Mouse (Mus musculus) testis, adult 2 months (tissue): ENCODE measurements around the gene Mindy4. TPM values are rescaled to one million over a fixed set of nuclear protein-coding genes. Genes with fewer than 3 reads are reported as not detected.

Experiments
- H3K27ac ChIP-seq: fragments of 200-500 bp; 2 replicates; pipeline ENCODE4 v1.5.1; 2012; ENCODE audit warnings: low read depth, low read length; ENCODE audit not compliant: control insufficient read depth, insufficient read depth
- H3K27me3 ChIP-seq: fragments of 200-500 bp; 2 replicates; pipeline ENCODE4 v1.6.1; 2012; ENCODE audit warnings: mild to moderate bottlenecking, low read length, moderate library complexity; ENCODE audit not compliant: control insufficient read depth, insufficient read depth
- H3K36me3 ChIP-seq: fragments of 200-500 bp; 2 replicates; pipeline ENCODE4 v1.6.1; 2012; ENCODE audit warnings: mild to moderate bottlenecking, low read length; ENCODE audit not compliant: control insufficient read depth, insufficient read depth
- H3K4me1 ChIP-seq: fragments of 200-500 bp; 2 replicates; pipeline ENCODE4 v1.6.1; 2012; ENCODE audit warnings: low read length; ENCODE audit not compliant: control insufficient read depth, insufficient read depth
- H3K4me3 ChIP-seq: fragments of 200-500 bp; 2 replicates; pipeline ENCODE4 v1.5.1; 2012; ENCODE audit warnings: low read depth, mild to moderate bottlenecking, low read length, moderate library complexity, mixed read lengths; ENCODE audit not compliant: control insufficient read depth
- CTCF ChIP-seq: fragments of 200-500 bp; IDR thresholded peaks from 2 replicates; pipeline ENCODE4 v1.5.1; 2012; ENCODE audit warnings: low read depth, mild to moderate bottlenecking, inconsistent platforms, low read length, moderate library complexity; ENCODE audit not compliant: control insufficient read depth, insufficient read depth, insufficient replicate concordance
- POLR2A ChIP-seq: fragments of 200-500 bp; IDR thresholded peaks from 2 replicates; pipeline ENCODE4 v1.6.1; 2012; ENCODE audit warnings: low read depth, mild to moderate bottlenecking, inconsistent platforms, low read length, moderate library complexity; ENCODE audit not compliant: control insufficient read depth
- polyA plus RNA-seq: library from polyadenylated mRNA; depleted of rRNA; stranded (reverse); fragments of >200 nt; gene quantifications from 2 replicates; pipeline ENCODE4 v1.2.3, GENCODE M21; 2012; rRNA removed

Gene Mindy4
- polyA plus RNA-seq, result 61.8 and 84.2 TPM in 2 replicates

DNA sequence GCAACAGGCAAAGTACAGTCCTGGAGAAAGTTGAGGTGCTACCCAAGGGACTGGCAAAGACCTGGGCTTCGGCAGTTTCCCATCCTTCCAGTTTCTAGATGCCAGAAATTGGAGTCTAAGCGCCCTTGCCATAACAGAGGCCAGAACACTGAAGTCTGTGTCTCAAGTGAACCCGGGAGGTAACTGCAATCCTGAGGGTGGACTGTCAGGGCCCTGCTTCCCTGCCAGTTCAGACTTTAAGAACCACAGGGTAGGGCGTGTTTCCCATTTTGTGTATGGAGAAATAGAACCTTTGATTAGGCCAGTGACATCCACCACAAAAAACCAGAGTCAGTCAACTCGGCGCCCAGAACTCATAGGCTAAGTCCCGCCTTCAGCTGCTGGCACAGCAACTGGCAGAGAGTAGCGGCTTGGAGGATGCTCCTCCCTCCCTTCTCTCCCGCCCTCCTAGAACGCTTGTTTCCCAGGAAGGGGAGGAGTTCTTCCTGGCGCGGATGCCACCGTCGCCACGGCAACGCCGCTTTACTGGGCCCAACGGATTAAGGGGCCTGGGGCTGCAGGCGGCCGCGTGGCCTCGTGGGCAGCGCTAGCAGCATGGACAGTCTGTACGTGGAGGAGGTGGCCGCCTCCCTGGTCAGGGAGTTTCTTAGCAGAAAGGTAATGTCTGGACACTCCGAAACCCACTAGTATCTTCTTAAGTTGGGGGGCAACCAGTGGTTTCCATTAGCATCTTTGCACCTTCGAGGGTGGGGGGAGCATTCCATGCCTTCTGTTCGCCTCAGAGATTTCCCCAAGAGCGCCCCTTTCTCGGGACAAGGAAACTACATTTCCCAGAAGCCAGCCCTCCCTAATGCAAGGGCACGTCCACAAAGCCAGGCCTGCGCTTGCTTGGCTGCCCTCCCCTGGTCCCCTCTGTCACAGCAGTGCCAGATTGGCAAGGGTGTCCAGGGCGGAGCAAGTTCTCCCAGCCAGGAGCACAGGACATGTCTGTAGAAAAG, at the start of gene Mindy4:
Gene Mindy4 (plus strand): TSS at position 471 of the 998 bp plus-strand sequence.
- no peaks in the 10 kb centered on the region for H3K36me3 ChIP-seq
- H3K27me3 ChIP-seq, result no peaks in the 10 kb centered on the region
- H3K27ac ChIP-seq, result peak within 1 kb of the TSS; percentile 91
- TF ChIP-seq POLR2A, result peak; percentile 77
- no peak for TF ChIP-seq CTCF
- H3K4me1 ChIP-seq, result peaks cover 4% of the 10 kb centered on the region
- H3K4me3 ChIP-seq, result peak within 1 kb of the TSS; percentile 89

- no peaks in the 10 kb centered on the region for H3K4me1 ChIP-seq
- TF ChIP-seq POLR2A (no peak), CTCF (no peak)
- no peak overlapping the region for H3K4me3 ChIP-seq
These were observed 43.9 kb upstream of the Mindy4 start for GRCm38 (mm10) chr6:55159256-55159655.

DNA sequence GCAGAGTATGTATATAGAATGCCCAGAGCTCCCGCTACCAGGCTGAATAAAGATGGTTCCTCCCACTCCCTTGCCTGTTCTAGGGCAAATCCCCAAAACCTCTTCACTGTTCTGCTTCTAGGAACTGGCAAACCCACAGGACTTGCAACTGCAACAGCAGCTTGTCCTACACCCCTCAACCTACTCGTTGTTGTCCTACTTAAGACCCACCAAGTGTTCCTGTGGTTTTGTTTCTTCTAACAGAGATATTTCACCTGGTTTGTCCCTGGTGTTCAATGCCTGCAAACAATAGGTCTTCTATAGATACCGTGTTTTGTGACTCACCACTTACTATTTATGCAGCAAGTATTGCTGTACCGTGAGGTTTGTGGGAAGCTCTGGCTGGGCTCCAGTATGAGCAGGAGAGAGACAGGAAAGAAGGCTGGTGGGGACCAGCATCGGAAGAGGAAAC, 41.8 kb upstream of the Mindy4 start:
- no peak for TF ChIP-seq POLR2A
- no peak for TF ChIP-seq CTCF
- H3K36me3 ChIP-seq, result no peaks in the 10 kb centered on the region
- H3K27ac ChIP-seq, result no peak overlapping the region
- no peaks in the 10 kb centered on the region for H3K4me1 ChIP-seq
- no peak overlapping the region for H3K4me3 ChIP-seq
- no peaks in the 10 kb centered on the region for H3K27me3 ChIP-seq

More at GRCm38 (mm10) chr6:55159256-55159655, 43.9 kb upstream of the Mindy4 start:
- Histone ChIP-seq H3K27ac (no peak overlapping the region), H3K36me3 (no peaks in the 10 kb centered on the region), H3K27me3 (no peaks in the 10 kb centered on the region)

DNA sequence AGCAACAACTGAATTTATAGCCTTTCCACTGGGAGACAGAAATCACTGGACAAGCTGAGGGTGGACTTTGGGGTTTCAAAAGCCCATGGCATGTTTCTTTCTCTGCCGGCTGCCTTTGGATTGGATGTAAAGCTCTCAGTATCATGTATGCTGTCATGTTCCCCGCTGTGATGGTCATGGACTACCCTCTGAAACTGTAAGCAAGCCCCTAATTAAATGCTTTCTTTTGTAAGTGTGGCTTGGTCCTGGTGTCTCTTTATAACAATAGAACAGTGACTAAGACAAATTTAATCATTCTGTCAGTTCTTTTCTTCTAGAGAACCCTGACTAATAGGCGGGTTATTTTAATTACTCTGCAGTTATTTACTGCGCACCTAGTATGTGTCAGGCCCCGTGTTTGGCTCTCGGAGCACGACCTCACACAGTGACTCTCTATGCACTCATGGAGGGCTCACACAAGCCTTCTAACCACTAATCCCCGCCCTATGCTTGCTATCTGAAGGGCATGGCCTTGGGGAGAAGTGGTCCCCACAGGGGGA, 40.1 kb upstream of the Mindy4 start:
- H3K4me1 ChIP-seq, result peaks cover 4% of the 10 kb centered on the region; the same call in 1 of the 2 replicates
- no peak overlapping the region for H3K4me3 ChIP-seq
- no peaks in the 10 kb centered on the region for H3K36me3 ChIP-seq
- H3K27ac ChIP-seq, result no peak overlapping the region
- TF ChIP-seq POLR2A, result no peak
- TF ChIP-seq CTCF, result no peak
- H3K27me3 ChIP-seq, result no peaks in the 10 kb centered on the region

DNA sequence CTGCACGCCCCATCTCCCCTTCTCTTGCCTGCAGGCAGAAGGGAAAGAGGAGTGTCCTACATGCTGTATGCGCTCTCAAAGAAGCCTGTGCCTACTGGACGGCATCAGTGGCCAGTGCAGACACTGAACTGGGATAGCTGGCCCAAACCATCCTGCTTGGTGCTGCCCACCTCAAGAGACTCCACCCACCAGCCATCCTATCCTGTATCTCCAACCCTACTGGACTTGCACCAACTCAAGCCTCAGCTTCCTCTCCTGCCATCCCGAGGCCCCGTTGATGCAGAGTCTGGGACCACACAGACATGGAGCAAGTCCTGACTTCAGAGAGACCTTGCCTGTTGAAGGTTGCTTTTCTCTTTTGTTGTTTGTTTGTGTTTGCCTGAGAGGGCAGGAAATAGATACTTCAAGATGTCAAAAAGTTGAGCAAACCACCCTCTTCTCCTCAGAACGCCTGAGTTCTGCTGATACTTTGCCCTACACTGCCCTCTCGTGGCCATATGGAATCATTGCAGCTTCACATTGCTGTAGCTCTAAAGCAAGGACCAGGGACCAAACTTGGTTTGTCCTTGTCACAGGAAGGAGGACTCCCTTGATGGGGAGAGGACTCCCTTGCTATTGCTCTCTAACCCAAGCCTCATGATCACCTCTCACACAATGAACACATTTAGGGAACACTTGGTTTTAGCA, 36.3 kb upstream of the Mindy4 start:
- no peak overlapping the region for H3K27ac ChIP-seq
- no peaks in the 10 kb centered on the region for H3K36me3 ChIP-seq
- H3K27me3 ChIP-seq, result no peaks in the 10 kb centered on the region
- peak; percentile 63; the same call in 1 of the 2 replicates for TF ChIP-seq CTCF
- TF ChIP-seq POLR2A, result no peak
- H3K4me1 ChIP-seq, result peaks cover 4% of the 10 kb centered on the region; the same call in 1 of the 2 replicates
- no peak overlapping the region for H3K4me3 ChIP-seq

- TF ChIP-seq CTCF (no peak), POLR2A (no peak)
- Histone ChIP-seq H3K4me1 (peaks cover 4% of the 10 kb centered on the region; the same call in 1 of the 2 replicates), H3K27me3 (no peaks in the 10 kb centered on the region), H3K27ac (no peak overlapping the region), H3K4me3 (no peak overlapping the region), H3K36me3 (no peaks in the 10 kb centered on the region)
These were observed 33.4 kb upstream of the Mindy4 start for GRCm38 (mm10) chr6:55169818-55170217.
